Mouse (Mus musculus) brain, embryonic 18.5 days (tissue): ENCODE results near the gene Sept8.

Source experiments
- DNase-seq: peaks from one replicate; pipeline ENCODE4 v3.0.0-alpha.2; 2012; ENCODE audit warnings: low read depth, low spot score

The Sept8 gene

GRCm38 (mm10) chr11:53583151-53583550 lies 64.1 kb downstream of the Sept8 start:
- no peak for DNase-seq

- DNase-seq = no peak
Observed at GRCm38 (mm10) chr11:53584849-53585248, 65.8 kb downstream of the Sept8 start.

- no peak for DNase-seq
Observed at GRCm38 (mm10) chr11:53585510-53585909, 66.5 kb downstream of the Sept8 start.

GRCm38 (mm10) chr11:53588279-53588678 lies 69.2 kb downstream of the Sept8 start:
- no peak for DNase-seq

- DNase-seq = no peak
Observed at GRCm38 (mm10) chr11:53590368-53590768, 71.3 kb downstream of the Sept8 start.

GRCm38 (mm10) chr11:53591116-53591515 lies 72.1 kb downstream of the Sept8 start:
- no peak for DNase-seq
